Mouse (Mus musculus) right cerebral cortex, adult 2 months (tissue): ENCODE measurements around the gene Tspyl3.
"Not testable (repeated sequence)": the region's sequence is repeated elsewhere in the genome, so short reads cannot be mapped to it uniquely, and the experiment has no call there.

Source experiments
- DNase-seq, 2 experiments: peaks; one replicate each; pipeline ENCODE4 v3.0.0; 2021 to 2022; ENCODE audit warnings: low spot score in 2 of 2

The Tspyl3 gene

GRCm38 (mm10) chr2:153224946-153225594 is at the start of gene Tspyl3:
Tspyl3 (minus strand) TSS chr2:153225441.
- peak; percentile 61 to 62 for DNase-seq

DNA sequence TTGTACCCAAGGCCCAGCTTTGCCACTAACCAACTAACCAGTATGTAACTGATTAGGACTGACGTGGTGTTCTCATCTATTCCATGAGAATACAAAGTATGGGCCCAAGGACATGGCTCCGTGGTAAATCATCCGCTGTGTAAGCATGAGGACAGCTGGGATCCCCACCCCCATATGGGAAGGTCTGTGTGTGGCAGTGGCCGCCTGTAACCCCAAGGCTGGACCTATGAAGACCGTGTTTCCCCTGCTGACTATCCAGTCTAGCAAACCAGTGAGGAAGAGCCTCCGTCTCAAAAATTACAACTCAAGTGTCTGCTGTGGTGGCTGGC is 49.6 kb upstream of the Tspyl3 start:
- no peak for DNase-seq

GRCm38 (mm10) chr2:153274200-153274918 is 49.1 kb upstream of the Tspyl3 start:
- not testable (repeated sequence) for DNase-seq

GRCm38 (mm10) chr2:153270231-153270915 is 45.1 kb upstream of the Tspyl3 start:
- not testable (repeated sequence) for DNase-seq

DNA sequence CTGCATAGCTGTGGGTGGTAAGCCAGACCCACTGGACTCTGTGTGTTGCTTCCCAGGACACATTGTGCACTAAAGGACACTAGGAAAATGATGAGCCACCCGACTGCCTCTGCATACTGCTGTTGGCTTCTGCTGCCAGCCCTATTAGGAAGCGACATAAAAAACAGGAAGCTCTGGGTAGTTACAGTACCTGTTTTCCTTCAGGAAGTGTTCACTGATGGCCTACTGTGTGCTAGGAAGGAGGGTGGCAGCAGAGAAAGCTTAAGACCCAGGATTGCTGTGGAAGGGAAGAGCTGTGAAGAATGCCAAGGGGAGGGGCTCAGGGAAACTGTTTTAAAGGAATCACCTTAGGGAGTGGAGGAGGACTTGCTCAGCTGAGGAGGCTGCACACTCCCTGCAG is 42.1 kb upstream of the Tspyl3 start:
- no peak for DNase-seq

- no peak for DNase-seq
Observed at GRCm38 (mm10) chr2:153263053-153263452, 37.8 kb upstream of the Tspyl3 start.

DNA sequence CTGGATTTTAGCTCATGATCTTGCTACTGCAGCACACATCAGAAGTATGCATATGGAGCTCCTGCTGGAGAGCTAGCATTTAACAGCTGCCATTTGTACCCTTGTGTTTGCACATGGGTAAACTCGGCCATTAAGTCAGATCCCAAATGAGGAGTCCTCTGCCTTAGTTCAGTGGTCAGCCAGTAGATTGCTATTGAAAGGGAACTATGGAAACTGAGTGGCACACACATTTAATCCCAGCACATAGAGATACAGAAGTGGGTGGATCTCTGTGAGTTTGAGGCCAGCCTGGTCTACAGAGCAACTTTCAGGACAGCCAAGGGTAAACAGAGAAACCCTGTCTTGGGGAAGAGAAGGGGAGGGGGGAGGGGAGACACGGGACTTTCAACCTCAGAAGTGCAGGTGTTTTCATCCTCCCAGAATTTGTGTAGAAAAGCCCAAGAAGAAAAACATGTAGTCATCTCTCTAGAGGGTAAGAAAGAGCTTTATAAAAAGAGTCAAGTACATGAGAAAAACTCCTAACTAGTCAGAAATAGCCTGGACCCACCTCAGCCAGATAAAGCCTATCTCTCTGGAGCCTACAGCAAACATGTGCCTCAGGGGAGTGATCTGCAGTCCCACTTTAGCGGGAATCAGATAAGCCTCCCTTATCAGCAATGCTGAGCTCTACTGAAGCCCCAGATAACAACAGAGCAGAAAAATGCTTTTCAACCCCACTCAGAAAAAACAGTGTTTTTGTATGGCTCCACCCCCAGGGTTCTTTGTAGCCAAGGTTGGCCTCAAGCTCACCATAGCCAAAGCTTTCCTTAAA is 34.8 kb upstream of the Tspyl3 start:
- DNase-seq: no peak

DNA sequence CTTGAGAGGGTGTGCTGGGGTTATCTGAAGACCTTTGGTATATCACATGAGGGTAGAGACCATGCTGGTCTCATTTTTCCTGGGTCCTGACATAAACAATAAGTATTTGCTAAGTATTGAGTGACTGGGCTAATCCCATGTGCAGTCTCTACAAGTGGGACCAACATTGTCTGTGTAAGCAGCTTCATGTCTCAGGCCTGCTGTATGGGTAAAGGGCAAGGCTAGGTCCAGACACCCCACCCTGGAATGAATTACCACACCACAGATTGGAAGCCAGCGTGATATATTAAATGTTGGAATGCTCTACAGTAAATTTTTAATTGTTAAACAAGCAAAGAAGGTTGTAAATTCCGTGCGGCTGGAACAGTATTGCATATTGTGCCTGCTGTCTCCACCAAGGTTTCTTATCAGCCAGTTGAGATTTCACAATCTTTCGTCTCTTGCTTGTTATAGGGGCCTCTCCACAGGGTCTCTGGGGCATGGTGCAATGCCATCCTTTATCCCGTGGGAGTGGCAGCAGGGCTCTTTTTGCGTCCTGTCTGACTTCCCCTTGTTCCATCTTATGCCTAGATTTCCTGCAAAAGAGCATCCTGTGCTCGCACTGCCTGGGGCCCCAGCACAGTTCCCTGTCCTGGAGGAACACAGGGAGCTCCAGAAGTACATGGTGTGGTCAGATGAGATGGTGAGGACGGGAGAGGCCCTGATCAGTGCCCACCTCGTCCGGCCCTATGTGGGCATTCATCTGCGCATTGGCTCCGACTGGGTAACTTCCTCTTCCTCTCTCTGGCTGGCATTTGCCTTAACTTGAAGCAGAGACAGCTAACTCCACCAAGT is 34.0 kb upstream of the Tspyl3 start:
- no peak for DNase-seq

GRCm38 (mm10) chr2:153256604-153257003 is 31.4 kb upstream of the Tspyl3 start:
- DNase-seq: no peak

DNA sequence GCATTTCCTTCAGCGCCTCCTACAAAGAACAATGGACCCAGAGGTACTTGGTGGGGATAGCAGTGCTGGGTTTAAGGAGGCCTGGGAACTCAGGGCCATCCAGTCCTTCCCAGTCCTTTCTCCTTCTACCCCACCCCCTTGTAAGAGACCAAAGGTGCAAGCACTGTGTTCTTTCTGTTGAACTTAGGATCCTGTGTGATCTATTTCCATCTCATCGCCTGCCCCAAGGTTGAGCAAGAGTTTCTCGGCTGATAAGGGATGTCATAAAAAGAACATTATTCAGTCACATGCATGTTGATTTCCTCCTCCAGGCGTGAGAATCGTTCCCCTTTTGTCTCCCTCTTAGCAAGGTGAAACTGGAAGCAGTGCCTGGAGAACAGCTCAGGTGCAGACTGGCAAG is 24.5 kb upstream of the Tspyl3 start:
- DNase-seq: no peak

DNA sequence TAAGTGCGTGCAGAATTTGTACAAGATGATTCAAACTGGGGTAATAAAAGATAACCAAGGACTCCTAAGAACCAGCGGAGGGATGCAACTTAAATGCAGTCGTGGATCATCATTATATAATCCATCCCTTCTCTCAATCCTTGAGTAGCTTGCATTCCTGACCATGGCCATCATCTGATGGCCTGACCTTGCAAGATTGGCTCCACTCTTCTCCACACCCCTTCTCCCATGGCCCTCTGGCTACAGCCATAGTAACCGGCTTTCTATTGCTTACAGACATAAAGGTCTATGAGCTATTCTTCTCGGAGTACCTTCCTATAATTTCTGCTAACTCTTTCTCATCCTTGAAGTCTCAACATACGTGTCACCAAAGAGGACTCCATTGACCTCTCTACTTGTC is 16.9 kb upstream of the Tspyl3 start:
- no peak for DNase-seq

DNA sequence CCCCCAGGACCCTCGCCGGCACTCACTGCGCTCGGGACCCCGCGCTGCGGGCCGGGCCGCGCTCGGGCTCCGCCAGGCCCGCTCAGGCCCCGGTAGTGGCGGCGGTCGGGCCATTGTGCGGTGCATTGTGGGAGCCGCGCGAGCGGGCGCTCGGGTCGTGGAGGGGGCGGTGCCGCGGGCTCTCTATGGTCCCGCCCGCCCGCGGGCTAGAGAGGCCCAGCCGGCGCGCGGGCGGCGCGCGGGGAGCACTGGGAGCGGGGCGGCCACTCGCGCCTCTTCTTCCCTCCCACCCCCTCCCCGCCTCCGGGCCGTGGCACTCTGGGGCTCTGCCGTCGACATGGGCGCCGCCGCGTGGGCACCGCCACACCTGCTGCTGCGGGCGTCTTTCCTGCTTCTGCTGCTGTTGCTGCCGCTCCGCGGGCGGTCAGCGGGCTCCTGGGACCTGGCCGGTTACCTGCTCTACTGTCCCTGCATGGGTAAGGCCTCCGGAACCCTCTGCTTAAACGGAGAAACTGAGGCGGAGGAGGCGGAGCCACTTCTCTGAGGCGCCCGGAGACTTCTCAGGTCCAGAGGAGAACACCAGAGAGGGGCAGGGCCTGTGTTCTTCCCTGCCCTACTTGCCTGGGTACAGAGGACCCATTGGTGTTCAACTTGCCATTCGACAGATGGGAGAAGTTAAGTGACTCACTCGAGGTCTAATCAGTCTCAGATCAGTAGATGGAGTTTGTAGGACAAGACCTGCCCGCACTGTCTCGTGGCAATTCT is 16.2 kb upstream of the Tspyl3 start, which contains the start of the genes Plagl2 and Pofut1:
Gene Plagl2 (minus strand): TSS at position 177 of the 765 bp plus-strand sequence.
Gene Pofut1 (plus strand): TSS at position 284 of the 765 bp plus-strand sequence.
- DNase-seq: peak; percentile 79 to 87

DNA sequence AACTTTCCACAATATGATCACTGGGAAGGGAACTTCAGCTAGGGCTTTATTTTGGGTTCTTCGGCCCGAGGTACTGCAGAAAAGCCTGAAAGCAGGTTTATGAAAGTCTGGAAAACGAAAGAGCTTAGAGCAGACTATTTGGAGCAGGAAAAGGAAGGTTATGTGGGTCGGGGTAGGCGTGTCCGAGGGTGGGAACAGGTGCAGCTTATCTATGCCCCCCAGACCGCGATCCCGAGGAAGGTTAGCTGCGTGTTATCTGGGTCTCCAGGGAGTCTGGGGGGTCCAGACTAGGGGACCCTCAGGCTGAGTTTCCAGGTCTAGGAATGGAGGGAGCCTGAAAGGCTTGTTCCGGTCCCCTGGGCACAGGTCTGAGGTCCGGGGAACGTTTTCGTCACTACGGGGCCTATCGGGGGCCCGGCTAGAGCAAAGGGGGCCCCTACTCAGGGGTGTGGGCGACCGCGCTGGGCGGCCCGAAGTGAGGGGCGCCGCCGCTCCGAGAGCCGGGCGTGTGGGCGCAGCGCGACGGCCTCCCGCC is 15.5 kb upstream of the Tspyl3 start:
- no peak for DNase-seq

- no peak for DNase-seq
Observed at GRCm38 (mm10) chr2:153239860-153240480, 14.7 kb upstream of the Tspyl3 start.

GRCm38 (mm10) chr2:153239021-153239859 is 14.0 kb upstream of the Tspyl3 start:
- DNase-seq: no peak

DNA sequence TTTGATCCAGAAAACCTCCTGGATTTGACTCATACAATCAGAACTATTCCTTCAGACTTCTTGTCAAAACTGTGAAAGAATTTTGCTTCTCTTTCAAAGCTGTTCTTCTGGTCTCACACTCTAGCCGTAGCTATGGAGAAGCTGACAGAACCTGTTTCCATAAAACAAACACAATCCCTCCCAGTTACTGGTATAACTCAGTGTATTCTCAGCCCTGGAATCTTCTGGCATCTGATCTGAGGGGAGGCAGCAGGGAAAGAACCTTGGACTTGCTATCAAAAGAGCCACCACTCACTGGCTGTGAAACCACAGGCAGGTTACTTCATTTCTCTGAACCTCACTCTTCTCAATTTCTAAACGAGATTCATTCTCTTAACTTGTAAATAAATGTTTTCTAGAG is 13.2 kb upstream of the Tspyl3 start:
- DNase-seq: no peak

- DNase-seq: no peak
Observed at GRCm38 (mm10) chr2:153237891-153238290, 12.7 kb upstream of the Tspyl3 start.

DNA sequence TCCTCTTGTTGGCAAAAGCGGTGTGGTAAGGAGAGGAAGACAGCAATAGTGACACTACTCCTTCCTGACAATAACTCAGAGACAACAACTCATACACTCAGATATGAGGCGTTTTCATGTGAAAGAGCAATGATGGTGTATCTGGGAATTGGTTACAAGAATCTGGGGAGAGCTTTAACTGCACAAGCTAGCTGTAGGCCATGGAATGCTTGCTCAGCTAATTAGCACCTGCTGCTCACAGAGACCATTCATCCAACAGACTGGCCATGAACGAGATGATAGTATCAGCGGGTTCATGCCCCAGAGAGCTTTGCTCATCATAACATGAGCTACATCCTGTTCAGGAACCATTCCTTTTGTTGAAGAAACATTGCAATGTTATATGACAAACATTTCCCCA is 12.0 kb upstream of the Tspyl3 start:
- DNase-seq: no peak

DNA sequence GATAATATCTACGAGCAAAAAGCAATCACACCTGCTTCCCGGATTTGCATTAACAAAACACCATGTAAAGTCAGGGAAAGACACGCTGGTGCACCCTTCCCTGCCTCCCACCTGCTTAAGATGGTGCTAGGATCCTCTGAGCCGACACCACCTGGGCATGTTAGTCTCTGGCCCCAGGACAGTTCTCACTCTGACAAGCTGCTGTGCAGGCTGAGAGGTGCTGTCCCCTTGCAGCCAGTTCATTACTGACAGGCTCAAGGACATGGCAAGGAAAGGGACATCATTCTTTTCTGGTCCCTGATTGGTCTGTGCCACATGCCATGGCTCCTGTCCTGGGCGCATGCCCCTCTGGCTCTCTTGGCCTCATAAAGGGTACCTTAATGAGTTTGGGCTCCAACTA is 3.3 kb upstream of the Tspyl3 start:
- no peak for DNase-seq
